Mouse (Mus musculus) embryonic facial prominence, embryonic 15.5 days (tissue): ENCODE measurements around the gene Fndc1. TPM values are rescaled to one million over a fixed set of nuclear protein-coding genes. Genes with fewer than 3 reads are reported as not detected.
A peak's percentile ranks its signal among the peaks of the same experiment; 100 is the strongest.

Source experiments
- ATAC-seq: fragments of 200-750 bp; cut with Nextera tagmentation; 2 replicates; pipeline ENCODE4 v1.8.0; 2017; ENCODE audit warnings: low read depth, moderate TSS enrichment; ENCODE audit not compliant: insufficient number of reproducible peaks, low FRiP score, low TSS enrichment
- H3K27ac ChIP-seq: fragments of 300-500 bp; sonication (generic); replicated peaks from 2 replicates; pipeline ENCODE4 v1.5.1; 2015; ENCODE audit warnings: mild to moderate bottlenecking, inconsistent platforms
- H3K27me3 ChIP-seq: fragments of 300-500 bp; sonication (generic); 2 replicates; pipeline ENCODE4 v1.6.1; 2015; ENCODE audit warnings: inconsistent platforms
- H3K36me3 ChIP-seq: fragments of 300-500 bp; sonication (generic); 2 replicates; pipeline ENCODE4 v1.6.1; 2015; ENCODE audit warnings: mild to moderate bottlenecking, inconsistent platforms
- H3K4me1 ChIP-seq: fragments of 300-500 bp; sonication (generic); 2 replicates; pipeline ENCODE4 v1.6.1; 2015; ENCODE audit warnings: inconsistent platforms
- H3K4me2 ChIP-seq: fragments of 300-500 bp; sonication (generic); replicated peaks from 2 replicates; pipeline ENCODE4 v1.6.1; 2015; ENCODE audit warnings: mild to moderate bottlenecking, inconsistent platforms
- H3K4me3 ChIP-seq: fragments of 300-500 bp; sonication (generic); replicated peaks from 2 replicates; pipeline ENCODE4 v1.5.1; 2015; ENCODE audit warnings: mild to moderate bottlenecking, inconsistent platforms
- H3K9ac ChIP-seq: fragments of 300-500 bp; sonication (generic); 2 replicates; pipeline ENCODE4 v1.6.1; 2015; ENCODE audit warnings: inconsistent platforms
- H3K9me3 ChIP-seq: fragments of 300-500 bp; sonication (generic); replicated peaks from 2 replicates; pipeline ENCODE4 v1.6.1; 2016; ENCODE audit warnings: inconsistent platforms
- WGBS: fragments of 180-500 bp; shearing (Covaris S2); methylation state at CpG from one replicate; pipeline ENCODE4 v1.1.7; 2015; 5-methylcytosine and 5-hydroxymethylcytosine counted together
- polyA plus RNA-seq: library from polyadenylated mRNA; unstranded; fragments of >200 nt; fragmentation: Nextera tagmentation; extraction: Ambion mirVana; gene quantifications from 2 replicates; pipeline ENCODE4 v1.2.1, GENCODE M21; 2015

Gene Fndc1
- 51.6 and 54.8 TPM in 2 replicates for polyA plus RNA-seq

DNA sequence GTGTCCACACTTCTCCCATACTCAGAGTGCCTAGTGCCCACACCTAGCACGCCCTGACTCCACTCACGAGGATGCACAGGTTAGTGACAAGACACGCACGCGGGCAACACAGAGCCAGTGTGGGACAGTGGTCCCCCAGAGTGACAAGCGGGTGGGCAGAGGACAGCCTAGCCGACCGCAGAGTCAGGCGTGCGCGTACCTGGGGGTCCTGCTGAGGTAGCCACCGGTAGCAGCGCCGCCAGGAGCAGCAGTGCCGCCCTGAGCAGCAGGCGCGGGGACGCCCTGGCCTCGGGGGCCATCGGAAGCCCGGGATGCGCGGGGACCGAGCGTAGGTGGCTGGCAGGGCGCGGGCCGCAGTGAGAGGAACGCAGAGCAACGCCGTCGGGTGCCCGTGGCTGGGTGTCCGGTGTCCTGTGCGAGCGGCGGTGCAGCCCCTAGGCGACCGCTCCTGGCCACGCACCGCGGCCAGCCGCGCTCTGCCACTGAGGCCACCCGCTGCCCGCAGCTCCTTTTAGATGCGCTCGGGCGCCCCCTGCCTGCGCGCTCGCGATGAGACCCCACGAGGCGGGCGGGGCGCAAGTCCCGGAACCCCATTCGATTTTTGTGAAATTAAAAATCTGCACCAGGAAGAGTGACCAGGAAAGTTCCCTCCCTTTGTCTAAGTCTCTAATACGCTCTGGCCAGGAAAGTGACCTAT is at the start of gene Fndc1:
Gene Fndc1 (minus strand): TSS at position 484 of the 697 bp plus-strand sequence.
- H3K36me3 ChIP-seq = no peaks in the 10 kb centered on the region
- H3K4me3 ChIP-seq = peak within 1 kb of the TSS; percentile 57
- H3K9ac ChIP-seq = peak within 1 kb of the TSS; percentile 62
- H3K27ac ChIP-seq = no peak within 1 kb of the TSS
- peaks cover 37% of the 10 kb centered on the region for H3K27me3 ChIP-seq
- peak; percentile 68 for ATAC-seq
- H3K4me2 ChIP-seq = peak within 1 kb of the TSS; percentile 97
- H3K4me1 ChIP-seq = peaks cover 22% of the 10 kb centered on the region
- WGBS = under 1% methylated on average over 60 of the region's 60 CpGs
- H3K9me3 ChIP-seq = no peaks in the 10 kb centered on the region

GRCm38 (mm10) chr17:7876541-7876940 is 49.4 kb upstream of the Fndc1 start:
- H3K4me2 ChIP-seq = no peak overlapping the region
- no peak overlapping the region for H3K9ac ChIP-seq
- no peak overlapping the region for H3K27ac ChIP-seq
- no peak overlapping the region for H3K4me3 ChIP-seq
- H3K4me1 ChIP-seq = peaks cover 19% of the 10 kb centered on the region
- H3K9me3 ChIP-seq = no peaks in the 10 kb centered on the region
- no peaks in the 10 kb centered on the region for H3K27me3 ChIP-seq
- no peak for ATAC-seq
- no peaks in the 10 kb centered on the region for H3K36me3 ChIP-seq
- WGBS = 88% methylated on average over 13 of the region's 13 CpGs

DNA sequence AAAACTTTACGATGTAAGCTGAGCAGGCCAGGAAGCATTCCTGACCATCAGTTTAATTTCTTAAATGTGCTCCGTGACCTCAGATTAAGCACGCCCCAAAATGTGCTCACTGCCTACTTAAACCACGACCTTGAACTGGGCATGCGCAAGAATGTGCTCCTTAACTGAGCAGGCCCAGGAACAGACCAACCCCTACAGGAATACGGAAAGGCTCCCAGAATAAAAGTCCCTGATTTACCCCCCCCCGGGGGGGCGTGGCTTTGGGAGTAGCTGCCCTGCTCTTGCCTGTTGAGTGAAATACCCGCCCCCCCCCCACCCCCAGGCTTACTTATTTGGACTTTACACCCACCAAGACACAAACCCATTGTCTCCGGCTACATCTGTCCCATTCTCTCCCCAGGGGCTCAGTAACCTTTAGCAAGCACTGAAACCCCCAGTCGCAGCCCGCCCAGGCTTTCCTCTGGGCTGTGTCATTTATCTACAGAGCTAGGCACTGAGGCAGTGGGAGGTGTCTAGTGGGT is 48.9 kb upstream of the Fndc1 start:
- H3K27me3 ChIP-seq = no peaks in the 10 kb centered on the region
- no peak overlapping the region for H3K4me2 ChIP-seq
- H3K9ac ChIP-seq = no peak overlapping the region
- peaks cover 19% of the 10 kb centered on the region for H3K4me1 ChIP-seq
- H3K27ac ChIP-seq = peak overlapping the region; percentile 63; the same call in 1 of the 2 replicates
- no peaks in the 10 kb centered on the region for H3K36me3 ChIP-seq
- 24% methylated on average over 12 of the region's 12 CpGs for WGBS
- H3K4me3 ChIP-seq = no peak overlapping the region
- peak; percentile 63; the same call in 1 of the 2 replicates for ATAC-seq
- H3K9me3 ChIP-seq = no peaks in the 10 kb centered on the region

DNA sequence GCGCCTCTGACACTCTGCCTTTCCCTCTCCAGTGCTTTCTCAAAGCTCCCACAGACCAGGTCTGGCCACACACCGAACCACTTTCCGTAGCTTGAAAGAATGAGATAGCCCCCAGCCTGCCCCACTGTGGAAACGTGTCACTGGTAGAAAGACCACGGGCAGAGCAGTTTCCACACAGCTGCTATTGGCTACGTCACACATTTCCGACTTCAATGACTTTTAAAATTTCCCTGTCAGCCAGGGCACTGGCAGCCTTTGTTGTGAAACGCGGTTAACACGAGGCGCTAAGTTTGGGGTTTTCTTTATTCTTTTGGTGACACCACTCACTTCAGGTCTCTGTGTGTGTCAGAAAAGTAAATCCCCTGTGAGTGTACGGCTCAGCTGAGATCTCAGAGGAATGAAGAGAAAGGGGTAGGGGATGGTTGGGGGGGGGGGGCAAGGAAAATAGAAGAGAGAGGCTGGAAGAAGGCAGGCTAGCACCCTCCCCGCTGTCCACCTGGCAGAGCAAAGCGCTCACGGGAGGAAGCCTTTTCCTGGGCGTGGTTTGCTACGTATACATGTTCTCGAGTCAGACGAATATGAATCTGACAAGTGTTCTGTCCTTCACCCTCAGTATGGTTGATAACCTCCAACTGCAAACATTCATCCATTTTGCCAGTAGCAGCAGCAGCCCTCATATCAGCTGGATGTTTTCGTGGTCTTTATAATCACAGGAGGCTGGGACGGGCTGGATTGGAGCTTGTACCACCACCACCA is 47.9 kb upstream of the Fndc1 start:
- ATAC-seq = no peak
- H3K27me3 ChIP-seq = no peaks in the 10 kb centered on the region
- no peak overlapping the region for H3K4me3 ChIP-seq
- H3K4me2 ChIP-seq = no peak overlapping the region
- peaks cover 19% of the 10 kb centered on the region for H3K4me1 ChIP-seq
- WGBS = 78% methylated on average over 21 of the region's 21 CpGs
- H3K36me3 ChIP-seq = no peaks in the 10 kb centered on the region
- H3K9ac ChIP-seq = no peak overlapping the region
- peak overlapping the region; percentile 63; the same call in 1 of the 2 replicates for H3K27ac ChIP-seq
- H3K9me3 ChIP-seq = no peaks in the 10 kb centered on the region

GRCm38 (mm10) chr17:7873382-7873781 is 46.3 kb upstream of the Fndc1 start:
- H3K9ac ChIP-seq = no peak overlapping the region
- no peaks in the 10 kb centered on the region for H3K27me3 ChIP-seq
- H3K4me3 ChIP-seq = no peak overlapping the region
- peaks cover 19% of the 10 kb centered on the region for H3K4me1 ChIP-seq
- H3K9me3 ChIP-seq = no peaks in the 10 kb centered on the region
- no peak for ATAC-seq
- 64% methylated on average over 7 of the region's 7 CpGs for WGBS
- no peak overlapping the region for H3K4me2 ChIP-seq
- no peaks in the 10 kb centered on the region for H3K36me3 ChIP-seq
- H3K27ac ChIP-seq = no peak overlapping the region; the same call in 1 of the 2 replicates

DNA sequence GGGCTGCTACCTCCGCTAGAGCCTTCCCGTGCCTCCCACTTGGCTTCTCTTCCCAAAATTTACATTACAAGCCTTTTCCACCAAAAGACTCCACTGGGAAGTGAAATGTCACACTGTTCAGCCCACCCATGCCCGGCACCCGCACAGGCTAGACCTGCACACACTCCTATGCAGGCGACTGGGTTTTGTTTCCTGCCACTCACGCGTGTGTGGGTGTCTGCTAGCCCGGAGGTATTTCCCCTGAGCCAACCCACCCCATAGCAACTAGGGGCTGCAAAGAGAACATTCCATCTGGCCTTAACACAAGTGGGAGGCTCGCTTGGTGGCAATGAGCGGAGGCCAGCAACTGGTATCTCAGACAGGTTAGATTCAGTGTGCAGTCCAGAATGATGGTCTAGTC is 44.7 kb upstream of the Fndc1 start:
- no peaks in the 10 kb centered on the region for H3K36me3 ChIP-seq

GRCm38 (mm10) chr17:7870862-7871605 is 43.9 kb upstream of the Fndc1 start:
- Histone ChIP-seq H3K4me2 (no peak overlapping the region), H3K9ac (no peak overlapping the region), H3K9me3 (no peaks in the 10 kb centered on the region), H3K4me1 (peaks cover 16% of the 10 kb centered on the region), H3K36me3 (no peaks in the 10 kb centered on the region), H3K27ac (no peak overlapping the region), H3K27me3 (no peaks in the 10 kb centered on the region), H3K4me3 (no peak overlapping the region)
- ATAC-seq = no peak
- WGBS = 81% methylated on average over 6 of the region's 6 CpGs

More for the DNA sequence above, 44.7 kb upstream of the Fndc1 start:
- Histone ChIP-seq H3K27ac (no peak overlapping the region), H3K4me3 (no peak overlapping the region), H3K4me2 (no peak overlapping the region), H3K9ac (no peak overlapping the region), H3K27me3 (no peaks in the 10 kb centered on the region), H3K9me3 (no peaks in the 10 kb centered on the region), H3K4me1 (peaks cover 19% of the 10 kb centered on the region)
- ATAC-seq = no peak
- WGBS = 80% methylated on average over 10 of the region's 10 CpGs

- 71% methylated on average over 7 of the region's 7 CpGs for WGBS
Measured at GRCm38 (mm10) chr17:7869114-7869513, 42.0 kb upstream of the Fndc1 start.

GRCm38 (mm10) chr17:7868631-7869030 is 41.5 kb upstream of the Fndc1 start:
- Histone ChIP-seq H3K4me2 (no peak overlapping the region), H3K27me3 (no peaks in the 10 kb centered on the region), H3K4me1 (peaks cover 5% of the 10 kb centered on the region; the same call in 1 of the 2 replicates), H3K9ac (no peak overlapping the region), H3K4me3 (no peak overlapping the region), H3K9me3 (no peaks in the 10 kb centered on the region), H3K27ac (no peak overlapping the region), H3K36me3 (no peaks in the 10 kb centered on the region)
- peak; percentile 49; the same call in 1 of the 2 replicates for ATAC-seq
- 6% methylated on average over 4 of the region's 4 CpGs for WGBS

More at GRCm38 (mm10) chr17:7869114-7869513, 42.0 kb upstream of the Fndc1 start:
- Histone ChIP-seq H3K4me1 (peaks cover 5% of the 10 kb centered on the region; the same call in 1 of the 2 replicates), H3K36me3 (no peaks in the 10 kb centered on the region), H3K9me3 (no peaks in the 10 kb centered on the region), H3K4me3 (no peak overlapping the region), H3K9ac (no peak overlapping the region), H3K27me3 (no peaks in the 10 kb centered on the region), H3K4me2 (no peak overlapping the region), H3K27ac (no peak overlapping the region)
- ATAC-seq = no peak

GRCm38 (mm10) chr17:7864740-7865139 is 37.6 kb upstream of the Fndc1 start:
- H3K27ac ChIP-seq = no peak overlapping the region
- no peak overlapping the region for H3K9ac ChIP-seq
- no peaks in the 10 kb centered on the region for H3K36me3 ChIP-seq
- H3K4me2 ChIP-seq = no peak overlapping the region
- ATAC-seq = no peak
- H3K4me1 ChIP-seq = no peaks in the 10 kb centered on the region; the same call in 1 of the 2 replicates
- H3K27me3 ChIP-seq = no peaks in the 10 kb centered on the region
- no peak overlapping the region for H3K4me3 ChIP-seq
- WGBS = 20% methylated on average over 7 of the region's 7 CpGs
- H3K9me3 ChIP-seq = no peaks in the 10 kb centered on the region

DNA sequence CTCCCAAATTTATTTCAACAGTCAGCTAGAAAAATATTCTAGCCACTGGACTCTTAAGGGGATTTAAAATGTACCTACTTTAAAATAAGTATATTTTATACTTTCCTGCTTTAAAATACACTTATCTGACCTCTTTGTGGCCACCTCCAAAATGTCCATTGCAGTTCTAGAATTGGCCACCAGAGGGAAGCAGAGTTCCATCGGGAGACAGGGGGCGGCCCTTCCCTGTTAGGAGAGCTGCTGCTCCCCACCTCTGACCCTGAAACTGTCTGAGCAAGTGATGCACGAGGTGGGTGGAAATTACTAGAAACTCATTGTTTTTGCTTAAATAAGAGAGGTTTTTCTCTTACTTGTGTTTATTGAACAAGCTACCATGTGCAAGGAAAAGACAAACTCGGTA is 36.6 kb upstream of the Fndc1 start:
- no peaks in the 10 kb centered on the region for H3K27me3 ChIP-seq
- H3K4me2 ChIP-seq = no peak overlapping the region
- no peak for ATAC-seq
- H3K4me3 ChIP-seq = no peak overlapping the region
- no peaks in the 10 kb centered on the region for H3K9me3 ChIP-seq
- H3K4me1 ChIP-seq = no peaks in the 10 kb centered on the region; the same call in 1 of the 2 replicates
- 22% methylated on average over 4 of the region's 4 CpGs for WGBS
- H3K27ac ChIP-seq = no peak overlapping the region
- H3K36me3 ChIP-seq = no peaks in the 10 kb centered on the region
- no peak overlapping the region for H3K9ac ChIP-seq
